Mouse (Mus musculus): ENCODE results near the gene Dnajc6.

- TF ChIP-seq POLR2A (IDR thresholded peaks at IDR 0.05; ENCODE audit: control insufficient read depth, low read depth, low read length) = peak; percentile 28; the same call in 1 of the 2 replicates
- TF ChIP-seq CTCF (IDR thresholded peaks at IDR 0.05; ENCODE audit: control insufficient read depth, insufficient read depth, insufficient replicate concordance, low read depth, low read length) = 0 out of 2 replicates have a peak, but pooled peaks have one; percentile 0
Measured at GRCm38 (mm10) chr4:101646857-101647195, 150.4 kb downstream of the Dnajc6 start.

All from testis, adult 2 months (tissue).